Mouse (Mus musculus): Measurements from ENCODE around the gene Myo18b. TPM values are rescaled to one million over a fixed set of nuclear protein-coding genes. Genes with fewer than 3 reads are reported as not detected.

The Myo18b gene
- total RNA-seq, 1 experiment, result 2.3 TPM

DNA sequence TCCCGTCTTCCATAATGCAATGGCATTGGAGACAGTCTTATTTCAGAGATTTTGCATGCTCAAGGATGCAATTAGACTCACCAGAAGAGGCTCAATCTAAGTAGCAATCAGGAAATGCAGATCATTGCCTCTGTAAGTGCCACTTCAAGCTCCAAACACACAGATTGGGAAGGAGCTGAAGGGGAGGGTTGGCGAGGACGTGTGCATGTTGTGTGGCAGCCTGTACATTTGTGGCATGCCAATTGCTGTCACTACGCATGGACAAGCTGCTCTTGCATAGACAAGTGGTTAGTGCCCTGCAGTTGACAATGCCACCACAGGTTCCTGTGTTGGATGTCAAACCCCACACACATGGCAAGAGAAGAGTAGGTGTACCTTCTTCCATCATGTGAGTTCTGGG is 88.5 kb downstream of the Myo18b start:
- no peak for DNase-seq (ENCODE audit: low read depth, low spot score)
- Histone ChIP-seq H3K9me3 (ENCODE audit: control insufficient read depth, insufficient read depth, low read depth, low read length) (no peaks in the 10 kb centered on the region), H3K4me3 (ENCODE audit: insufficient read depth in 1 of 2, low read depth in 1 of 2, low read length in 2 of 2, poor library complexity in 1 of 2, severe bottlenecking in 1 of 2) (no peak overlapping the region), H3K36me3 (ENCODE audit: control insufficient read depth, insufficient read depth, low read length, poor library complexity, severe bottlenecking) (no peaks in the 10 kb centered on the region), H3K9ac (ENCODE audit: insufficient read depth, low read depth, low read length, poor library complexity, severe bottlenecking) (no peak overlapping the region), H3K27ac (ENCODE audit: insufficient read depth, low read depth, low read length, poor library complexity, severe bottlenecking) (no peak overlapping the region), H3K4me1 (ENCODE audit: control insufficient read depth in 2 of 2, insufficient read depth in 2 of 2, low read length in 2 of 2, poor library complexity in 1 of 2) (peaks cover 0 to 4% of the 10 kb centered on the region in 2 experiments; a peak in 1 of 4 replicates)
- in situ Hi-C loops (cut with MboI; ENCODE audit: low sequenced_read_pairs in 2 of 2, unreplicated experiment in 2 of 2), result no loop called here
- TF ChIP-seq ZNF384 (IDR thresholded peaks at IDR 0.05; ENCODE audit: low read depth, low read length) (no peak), CHD2 (IDR thresholded peaks at IDR 0.05; ENCODE audit: low read depth, low read length) (no peak), MAFK (IDR thresholded peaks at IDR 0.05; ENCODE audit: insufficient read depth, low read depth, low read length) (no peak), ZC3H11A (IDR thresholded peaks at IDR 0.05; ENCODE audit: borderline replicate concordance, low read depth, low read length) (no peak)

DNA sequence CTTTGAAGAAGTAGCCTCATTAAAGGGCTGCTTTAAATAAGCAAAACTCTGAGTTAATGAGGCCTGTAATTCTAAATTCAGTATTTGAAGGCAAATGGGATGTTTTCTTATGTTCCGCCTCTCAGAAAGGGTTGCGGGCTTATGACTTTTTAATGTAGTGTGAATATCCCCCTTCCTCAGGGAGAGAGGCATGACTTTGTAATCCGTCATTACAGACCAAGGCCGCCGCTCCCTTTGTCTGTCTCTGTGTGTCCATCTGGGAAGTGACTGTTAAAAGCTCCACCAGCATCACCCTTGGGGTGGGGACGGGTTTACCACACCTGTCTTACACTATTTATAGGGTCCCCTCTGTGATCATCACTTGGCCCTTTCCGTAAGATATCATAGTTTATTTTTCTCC is 100.1 kb downstream of the Myo18b start:
- peaks cover 0 to 3% of the 10 kb centered on the region in 2 experiments; a peak in 1 of 4 replicates for H3K4me1 ChIP-seq (ENCODE audit: control insufficient read depth in 2 of 2, insufficient read depth in 2 of 2, low read length in 2 of 2, poor library complexity in 1 of 2)
- no peak overlapping the region for H3K9ac ChIP-seq (ENCODE audit: insufficient read depth, low read depth, low read length, poor library complexity, severe bottlenecking)
- no peak overlapping the region for H3K27ac ChIP-seq (ENCODE audit: insufficient read depth, low read depth, low read length, poor library complexity, severe bottlenecking)
- no peak for DNase-seq (ENCODE audit: low read depth, low spot score)
- TF ChIP-seq ZC3H11A (IDR thresholded peaks at IDR 0.05; ENCODE audit: borderline replicate concordance, low read depth, low read length), result no peak
- no peak for TF ChIP-seq HCFC1 (IDR thresholded peaks at IDR 0.05; ENCODE audit: borderline replicate concordance, insufficient read depth, low read length)
- no peak for TF ChIP-seq CHD2 (IDR thresholded peaks at IDR 0.05; ENCODE audit: low read depth, low read length)
- no peak for TF ChIP-seq MAFK (IDR thresholded peaks at IDR 0.05; ENCODE audit: insufficient read depth, low read depth, low read length)
- no peak for TF ChIP-seq ZNF384 (IDR thresholded peaks at IDR 0.05; ENCODE audit: low read depth, low read length)
- no peaks in the 10 kb centered on the region for H3K36me3 ChIP-seq (ENCODE audit: control insufficient read depth, insufficient read depth, low read length, poor library complexity, severe bottlenecking)
- in situ Hi-C loops (cut with MboI; ENCODE audit: low sequenced_read_pairs in 2 of 2, unreplicated experiment in 2 of 2), result no loop called here
- no peaks in the 10 kb centered on the region for H3K9me3 ChIP-seq (ENCODE audit: control insufficient read depth, insufficient read depth, low read depth, low read length)
- no peak overlapping the region for H3K4me3 ChIP-seq (ENCODE audit: insufficient read depth in 1 of 2, low read depth in 1 of 2, low read length in 2 of 2, poor library complexity in 1 of 2, severe bottlenecking in 1 of 2)

DNA sequence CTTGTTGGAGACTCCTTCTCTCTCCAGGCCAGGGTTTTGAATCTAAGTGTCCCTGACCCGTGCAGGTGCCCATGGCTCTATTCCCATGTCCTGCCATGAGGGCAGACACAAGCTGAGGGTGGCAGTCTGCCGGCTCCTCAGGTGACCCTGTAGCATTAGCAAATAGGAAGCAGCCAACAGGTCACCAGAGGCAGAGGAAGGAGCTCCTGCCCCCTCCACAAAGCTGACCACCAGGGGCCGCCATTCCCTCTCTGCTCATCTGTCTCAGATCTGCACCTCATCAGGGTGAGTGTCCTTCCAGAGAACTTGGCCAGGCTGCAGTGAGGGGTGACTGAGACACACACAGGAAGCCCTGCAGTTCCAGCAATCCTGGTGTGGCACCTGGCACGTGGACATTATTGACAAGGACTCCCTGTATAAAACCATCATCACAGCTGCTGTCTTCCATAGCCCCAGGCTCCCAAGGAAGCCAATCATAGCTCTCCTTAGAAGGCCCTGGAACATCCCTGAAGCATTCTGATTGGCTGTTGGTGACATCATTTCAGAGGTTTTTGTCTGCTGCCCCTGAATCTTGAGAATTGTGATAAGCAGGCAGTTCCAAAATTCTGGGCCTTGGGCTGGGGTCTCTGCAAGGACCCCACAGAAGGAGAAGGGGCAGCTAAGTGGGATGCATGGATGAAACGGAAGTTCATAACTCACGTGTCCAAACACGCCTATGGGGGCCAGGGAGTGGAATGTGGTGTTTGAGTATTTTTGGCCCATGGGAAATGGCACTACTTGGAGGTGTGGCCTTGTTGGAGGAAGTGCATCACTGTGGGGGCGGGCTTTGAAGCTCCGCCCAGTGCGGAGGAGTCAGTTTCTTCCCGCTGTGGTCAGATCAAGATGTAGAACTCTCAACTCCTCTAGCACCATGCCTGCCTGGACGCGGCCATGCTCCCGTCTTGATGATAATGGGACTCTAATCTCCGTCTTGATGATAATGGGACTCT is 104.1 kb downstream of the Myo18b start:
- H3K4me3 ChIP-seq (ENCODE audit: insufficient read depth in 1 of 2, low read depth in 1 of 2, low read length in 2 of 2, poor library complexity in 1 of 2, severe bottlenecking in 1 of 2), result peak overlapping the region in 1 of 2 experiments; percentile 56; a peak in 2 of 4 replicates
- H3K36me3 ChIP-seq (ENCODE audit: control insufficient read depth, insufficient read depth, low read length, poor library complexity, severe bottlenecking), result no peaks in the 10 kb centered on the region
- H3K4me1 ChIP-seq (ENCODE audit: control insufficient read depth in 2 of 2, insufficient read depth in 2 of 2, low read length in 2 of 2, poor library complexity in 1 of 2), result peaks cover 0 to 3% of the 10 kb centered on the region in 2 experiments; a peak in 1 of 4 replicates
- in situ Hi-C loops (cut with MboI; ENCODE audit: low sequenced_read_pairs in 2 of 2, unreplicated experiment in 2 of 2), result no loop called here
- H3K9me3 ChIP-seq (ENCODE audit: control insufficient read depth, insufficient read depth, low read depth, low read length), result no peaks in the 10 kb centered on the region
- TF ChIP-seq HCFC1 (IDR thresholded peaks at IDR 0.05; ENCODE audit: borderline replicate concordance, insufficient read depth, low read length) (no peak), MAFK (IDR thresholded peaks at IDR 0.05; ENCODE audit: insufficient read depth, low read depth, low read length) (no peak), CHD2 (IDR thresholded peaks at IDR 0.05; ENCODE audit: low read depth, low read length) (no peak), ZC3H11A (IDR thresholded peaks at IDR 0.05; ENCODE audit: borderline replicate concordance, low read depth, low read length) (0 out of 2 replicates have a peak, but pooled peaks have one; percentile 11)
- no peak overlapping the region; the same call in 1 of the 2 replicates for H3K9ac ChIP-seq (ENCODE audit: insufficient read depth, low read depth, low read length, poor library complexity, severe bottlenecking)
- no peak overlapping the region for H3K27ac ChIP-seq (ENCODE audit: insufficient read depth, low read depth, low read length, poor library complexity, severe bottlenecking)
- DNase-seq (ENCODE audit: low read depth, low spot score), result peak; percentile 55

DNA sequence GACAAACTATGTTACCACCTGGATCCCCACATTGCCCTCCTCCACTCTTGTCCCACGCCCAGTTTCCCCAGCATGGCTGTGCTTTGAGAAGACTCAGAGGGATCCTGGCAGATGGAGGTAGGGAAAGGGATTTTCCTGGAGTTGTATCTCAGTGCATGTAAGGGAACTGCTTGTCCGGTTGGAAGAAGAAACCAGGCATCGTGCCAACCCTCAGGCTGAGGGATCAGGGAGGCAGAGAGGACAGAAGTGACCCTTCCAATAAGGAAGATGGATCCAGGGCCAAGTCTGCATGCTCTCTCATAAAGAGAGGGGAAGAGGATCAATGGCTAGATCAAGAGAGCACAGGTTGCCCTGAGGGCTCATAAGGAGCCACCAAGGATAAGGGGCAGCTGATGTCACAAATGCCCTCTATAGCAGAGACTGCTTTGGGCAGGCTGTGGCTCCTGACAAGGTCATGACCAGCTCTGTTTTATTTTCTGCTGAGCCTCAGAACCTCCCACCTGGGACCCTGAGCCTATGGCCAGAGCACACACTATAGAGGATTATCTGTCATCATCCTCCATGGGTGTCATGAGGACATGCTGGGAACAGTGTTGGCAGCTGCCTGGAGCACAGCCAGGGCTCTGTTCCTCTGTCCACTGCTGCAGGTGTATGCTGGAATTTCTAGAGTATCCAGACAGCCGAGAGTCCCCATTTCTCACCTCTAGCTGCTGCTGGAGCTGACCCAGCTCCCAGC is 105.6 kb downstream of the Myo18b start:
- no peak overlapping the region for H3K4me3 ChIP-seq (ENCODE audit: insufficient read depth in 1 of 2, low read depth in 1 of 2, low read length in 2 of 2, poor library complexity in 1 of 2, severe bottlenecking in 1 of 2)
- H3K36me3 ChIP-seq (ENCODE audit: control insufficient read depth, insufficient read depth, low read length, poor library complexity, severe bottlenecking), result no peaks in the 10 kb centered on the region
- in situ Hi-C loops (cut with MboI; ENCODE audit: low sequenced_read_pairs in 2 of 2, unreplicated experiment in 2 of 2), result no loop called here
- H3K9ac ChIP-seq (ENCODE audit: insufficient read depth, low read depth, low read length, poor library complexity, severe bottlenecking), result no peak overlapping the region
- DNase-seq (ENCODE audit: low read depth, low spot score), result no peak
- no peak overlapping the region for H3K27ac ChIP-seq (ENCODE audit: insufficient read depth, low read depth, low read length, poor library complexity, severe bottlenecking)
- peaks cover 0 to 3% of the 10 kb centered on the region in 2 experiments; a peak in 1 of 4 replicates for H3K4me1 ChIP-seq (ENCODE audit: control insufficient read depth in 2 of 2, insufficient read depth in 2 of 2, low read length in 2 of 2, poor library complexity in 1 of 2)
- no peak for TF ChIP-seq CHD2 (IDR thresholded peaks at IDR 0.05; ENCODE audit: low read depth, low read length)
- no peaks in the 10 kb centered on the region for H3K9me3 ChIP-seq (ENCODE audit: control insufficient read depth, insufficient read depth, low read depth, low read length)

Data from ES-E14 (cell line).